Mouse (Mus musculus) lung, postnatal 4 days (tissue): ENCODE data around the gene Slc29a1.

Experiments used
- DNase-seq, 2 experiments: peaks; one replicate each; pipeline ENCODE4 v3.0.0; 2021

The Slc29a1 gene

GRCm38 (mm10) chr17:45548541-45549512, 50.6 kb downstream of the Slc29a1 start:
- DNase-seq, result no peak

GRCm38 (mm10) chr17:45547461-45548190, 51.8 kb downstream of the Slc29a1 start:
- DNase-seq, result no peak

DNA sequence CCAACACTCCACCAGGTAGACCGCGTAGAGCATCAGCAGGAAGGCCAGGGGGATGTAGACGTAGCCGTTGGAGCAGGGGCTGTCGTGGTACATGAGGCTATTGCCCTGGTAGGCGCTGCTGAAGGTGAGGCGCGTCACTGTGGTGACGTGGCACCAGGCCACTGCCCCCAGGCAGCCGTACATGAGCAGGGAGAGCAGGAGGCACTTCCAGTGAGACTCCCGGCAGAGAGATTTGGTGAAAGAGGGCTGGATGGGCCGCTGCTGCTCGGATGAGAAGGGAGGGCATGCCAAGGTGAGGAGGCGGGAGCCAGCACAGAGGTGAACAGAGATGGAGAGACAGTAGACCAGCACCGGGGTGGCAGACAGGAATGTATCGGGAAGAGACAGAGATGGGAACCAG, 52.5 kb downstream of the Slc29a1 start:
- DNase-seq, result no peak

DNA sequence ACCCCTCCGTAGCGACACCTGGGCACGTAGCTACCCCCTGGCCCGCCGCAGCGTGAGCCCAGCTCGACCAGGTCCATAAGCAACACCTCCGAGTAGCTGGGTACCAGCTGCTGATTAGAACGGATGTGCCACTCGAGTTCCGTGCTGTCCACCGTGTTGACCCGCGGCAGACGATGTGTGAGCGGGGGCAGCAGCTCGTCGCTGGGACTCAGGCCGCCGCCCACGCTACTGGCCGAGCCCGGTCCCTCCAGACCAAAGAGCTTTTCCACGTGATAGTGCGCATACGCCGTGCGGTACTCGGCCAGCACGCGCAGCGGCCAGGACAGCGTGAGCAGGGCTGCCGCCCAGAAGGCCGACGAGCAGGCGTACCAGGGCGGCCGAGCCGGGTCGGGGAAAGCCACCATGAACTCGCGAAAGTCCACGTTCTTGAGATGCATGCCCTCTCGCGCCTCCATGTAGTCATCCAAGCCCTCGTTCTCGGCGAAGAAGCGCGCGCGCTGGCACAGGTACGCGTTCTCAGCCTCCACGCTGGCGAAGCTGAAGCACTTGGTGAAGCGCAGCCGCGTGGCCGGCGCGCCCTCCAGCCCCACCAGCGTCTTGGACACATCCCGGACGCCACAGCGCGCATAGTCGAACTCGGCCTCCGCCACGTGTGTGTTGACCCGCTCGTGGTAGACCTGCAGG, 54.0 kb downstream of the Slc29a1 start:
- DNase-seq, result no peak

DNA sequence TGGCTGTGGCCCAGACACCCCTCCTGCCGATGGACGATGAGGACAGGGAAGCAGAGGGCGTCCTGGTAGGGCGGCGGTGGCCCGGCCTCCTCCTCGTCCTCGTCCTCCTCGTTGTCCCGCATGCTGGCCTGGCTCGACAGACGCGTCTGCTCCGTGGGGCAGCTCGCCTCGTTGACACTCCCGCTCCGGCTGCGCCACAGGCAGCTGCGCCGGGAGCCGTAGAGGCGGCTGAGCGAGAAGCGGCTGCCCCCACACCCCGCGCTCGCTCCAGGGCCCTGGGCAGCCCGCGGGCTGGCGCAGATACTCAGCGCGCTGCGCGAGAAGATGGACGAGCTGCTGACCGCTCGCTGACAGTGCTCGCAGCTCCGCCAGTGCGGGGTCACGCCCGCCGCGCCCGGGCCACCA, 54.5 kb downstream of the Slc29a1 start:
- no peak for DNase-seq

DNA sequence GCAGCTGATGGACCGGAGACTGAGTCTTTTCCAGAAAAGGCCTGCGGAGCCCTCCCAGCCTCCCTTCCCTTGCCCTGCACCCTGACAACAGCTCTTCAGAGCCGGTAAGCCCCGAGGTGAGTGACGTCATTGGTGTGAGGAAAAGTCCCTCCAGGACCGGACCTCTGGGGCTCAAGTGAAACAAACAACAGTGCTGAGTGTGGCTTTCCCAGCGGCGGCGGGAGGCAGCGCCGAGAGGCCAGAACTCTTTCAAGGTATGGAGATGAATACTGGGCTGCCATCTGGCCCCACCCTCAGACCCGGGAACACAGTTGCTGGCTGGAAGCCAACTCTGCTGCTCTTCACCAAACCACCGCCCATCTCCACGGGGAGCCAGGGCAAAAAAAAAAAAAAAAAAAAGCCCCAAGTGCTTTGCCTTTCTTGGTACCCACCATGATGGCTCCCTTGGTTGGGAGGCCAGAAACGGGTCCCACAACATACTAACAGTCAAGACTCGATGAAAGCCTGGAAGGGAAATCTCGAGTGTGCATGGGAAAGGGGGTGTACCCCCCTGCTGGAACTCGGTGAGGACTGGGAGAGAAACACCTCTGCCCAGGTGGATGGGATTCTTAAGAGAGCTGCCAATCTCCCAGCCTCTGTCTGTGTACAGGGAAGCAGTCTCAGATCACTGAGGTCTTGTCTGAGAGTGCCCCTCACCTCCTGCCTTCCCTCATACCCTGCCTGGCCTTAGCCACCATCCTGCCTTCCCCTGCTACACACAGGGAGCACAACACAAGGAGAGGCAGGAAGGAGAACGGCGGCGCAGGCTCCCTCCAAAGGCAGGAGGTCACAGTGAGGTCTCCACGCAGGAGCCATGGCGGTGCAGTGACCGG, 55.2 kb downstream of the Slc29a1 start:
- no peak for DNase-seq

- DNase-seq, result no peak
These were observed 56.3 kb downstream of the Slc29a1 start for GRCm38 (mm10) chr17:45543115-45543514.

DNA sequence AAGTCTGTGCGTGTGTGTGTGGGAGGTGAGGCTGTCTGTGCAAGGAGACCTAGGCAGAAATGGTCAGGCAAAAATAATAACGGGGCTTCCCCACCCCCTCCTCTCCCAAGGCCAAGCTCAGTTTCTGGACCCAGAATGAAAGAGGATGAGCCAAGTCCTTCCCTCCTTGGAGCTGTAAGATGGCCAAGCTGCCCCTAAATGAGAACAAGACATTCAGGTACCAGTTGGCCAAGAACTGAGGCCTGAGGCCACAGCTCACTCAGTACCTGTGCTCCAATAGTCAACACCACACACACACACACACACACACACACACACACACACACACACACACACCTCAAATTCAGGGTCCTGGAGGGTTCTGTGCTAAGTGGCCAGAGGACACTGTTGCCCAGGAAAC, 56.7 kb downstream of the Slc29a1 start:
- DNase-seq, result no peak

- DNase-seq, result no peak
These were observed 57.3 kb downstream of the Slc29a1 start for GRCm38 (mm10) chr17:45542129-45542528.

DNA sequence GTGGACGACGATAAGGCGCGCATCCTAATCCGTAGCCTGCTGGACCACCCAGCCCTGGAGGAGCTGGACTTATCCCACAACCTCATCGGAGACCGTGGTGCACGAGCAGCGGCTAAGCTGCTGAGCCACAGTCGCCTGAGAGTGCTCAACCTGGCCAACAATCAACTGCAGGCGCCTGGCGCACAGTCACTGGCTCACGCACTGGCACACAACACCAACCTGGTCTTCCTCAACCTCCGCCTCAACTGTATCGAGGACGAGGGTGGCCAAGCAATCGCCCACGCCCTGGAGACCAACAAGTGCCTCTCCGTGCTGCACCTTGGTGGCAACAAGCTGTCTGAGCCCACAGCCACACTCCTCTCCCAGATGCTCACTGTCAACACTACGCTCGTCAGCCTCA, 59.7 kb downstream of the Slc29a1 start:
- no peak for DNase-seq

DNA sequence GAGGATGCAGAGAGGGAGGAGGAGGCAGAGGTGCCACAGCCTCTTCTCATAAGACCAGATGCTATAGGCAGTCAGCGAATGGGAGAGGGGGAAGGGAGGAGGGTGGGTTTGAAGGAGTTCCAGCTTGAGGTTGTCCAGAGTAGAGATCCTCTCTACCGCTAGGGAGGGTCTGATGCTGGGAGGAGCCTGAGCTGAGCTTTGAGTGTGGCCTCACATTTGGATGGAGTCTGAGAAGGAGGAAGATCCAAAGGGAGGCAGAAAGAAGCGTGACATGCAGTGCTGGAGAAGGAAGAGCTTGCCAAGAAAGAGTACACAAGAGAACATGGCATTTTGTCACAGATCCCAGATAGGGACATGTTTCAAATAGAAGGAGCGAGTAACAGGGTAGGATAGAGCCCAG, 61.0 kb downstream of the Slc29a1 start:
- DNase-seq, result no peak

DNA sequence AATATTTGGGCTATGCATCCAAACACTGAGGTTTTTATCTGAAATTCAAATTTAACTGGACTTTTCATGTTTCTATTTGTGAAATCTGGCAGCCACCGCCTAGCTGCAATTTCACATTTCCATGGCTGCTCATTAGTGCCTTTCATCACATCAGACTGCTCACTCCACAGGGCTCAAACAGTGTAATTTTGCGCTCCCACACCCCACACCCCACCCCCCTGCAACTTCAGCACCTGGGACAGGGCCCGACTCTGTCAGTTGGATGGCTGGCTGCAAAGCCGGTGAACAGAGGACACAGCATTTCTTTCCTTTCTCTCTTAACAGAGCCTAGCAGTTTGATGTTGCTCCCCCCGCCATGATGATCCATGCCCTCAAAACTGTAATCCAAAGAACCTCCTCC, 63.1 kb downstream of the Slc29a1 start:
- no peak for DNase-seq
